Mouse (Mus musculus) kidney, embryonic 14.5 days (tissue): ENCODE results near the gene Nemf. TPM values are rescaled to one million over a fixed set of nuclear protein-coding genes. Genes with fewer than 3 reads are reported as not detected.
A peak's percentile ranks its signal among the peaks of the same experiment; 100 is the strongest.
"Not testable (repeated sequence)": the region's sequence is repeated elsewhere in the genome, so short reads cannot be mapped to it uniquely, and the experiment has no call there.

Experiments used
- ATAC-seq: fragments of 200-750 bp; cut with Nextera tagmentation; 2 replicates; pipeline ENCODE4 v1.8.0; 2017; ENCODE audit warnings: moderate number of reproducible peaks, mild to moderate bottlenecking, moderate TSS enrichment, moderate library complexity; ENCODE audit not compliant: low FRiP score, low TSS enrichment
- H3K27ac ChIP-seq: fragments of 300-500 bp; sonication (generic); 2 replicates; pipeline ENCODE4 v1.5.1; 2014; ENCODE audit warnings: low read depth, mild to moderate bottlenecking, low read length, moderate library complexity, mixed read lengths
- H3K27me3 ChIP-seq: fragments of 300-500 bp; sonication (generic); 2 replicates; pipeline ENCODE4 v1.6.1; 2014; ENCODE audit warnings: mild to moderate bottlenecking, low read length; ENCODE audit not compliant: control insufficient read depth, insufficient read depth
- H3K36me3 ChIP-seq: fragments of 300-500 bp; sonication (generic); 2 replicates; pipeline ENCODE4 v1.6.1; 2014; ENCODE audit warnings: low read length, mixed read lengths; ENCODE audit not compliant: control insufficient read depth, insufficient read depth
- H3K4me1 ChIP-seq: fragments of 300-500 bp; sonication (generic); 2 replicates; pipeline ENCODE4 v1.6.1; 2014; ENCODE audit warnings: low read length, mixed read lengths; ENCODE audit not compliant: control insufficient read depth, insufficient read depth
- H3K4me2 ChIP-seq: fragments of 300-500 bp; sonication (generic); replicated peaks from 2 replicates; pipeline ENCODE4 v1.6.1; 2014; ENCODE audit warnings: low read depth, mild to moderate bottlenecking, low read length
- H3K4me3 ChIP-seq: fragments of 300-500 bp; sonication (generic); 2 replicates; pipeline ENCODE4 v1.5.1; 2014; ENCODE audit warnings: mild to moderate bottlenecking, low read length
- H3K9ac ChIP-seq: fragments of 300-500 bp; sonication (generic); 2 replicates; pipeline ENCODE4 v1.6.1; 2014; ENCODE audit warnings: low read depth, mild to moderate bottlenecking, low read length, moderate library complexity
- H3K9me3 ChIP-seq: fragments of 300-500 bp; sonication (generic); 2 replicates; pipeline ENCODE4 v1.6.1; 2016; ENCODE audit warnings: low read length; ENCODE audit not compliant: control insufficient read depth
- WGBS: fragments of 180-500 bp; shearing (Covaris S2); extraction: QIAGEN DNeasy Blood & Tissue Kit; methylation state at CpG from one replicate; pipeline ENCODE4 v1.1.7; 2014; 5-methylcytosine and 5-hydroxymethylcytosine counted together
- polyA plus RNA-seq: library from polyadenylated mRNA; unstranded; fragments of >200 nt; fragmentation: Nextera tagmentation; extraction: Ambion mirVana; gene quantifications from 2 replicates; pipeline ENCODE4 v1.2.1, GENCODE M21; 2014

Gene Nemf
- polyA plus RNA-seq, 1 experiment from 2014 or later, result 91.4 TPM

DNA sequence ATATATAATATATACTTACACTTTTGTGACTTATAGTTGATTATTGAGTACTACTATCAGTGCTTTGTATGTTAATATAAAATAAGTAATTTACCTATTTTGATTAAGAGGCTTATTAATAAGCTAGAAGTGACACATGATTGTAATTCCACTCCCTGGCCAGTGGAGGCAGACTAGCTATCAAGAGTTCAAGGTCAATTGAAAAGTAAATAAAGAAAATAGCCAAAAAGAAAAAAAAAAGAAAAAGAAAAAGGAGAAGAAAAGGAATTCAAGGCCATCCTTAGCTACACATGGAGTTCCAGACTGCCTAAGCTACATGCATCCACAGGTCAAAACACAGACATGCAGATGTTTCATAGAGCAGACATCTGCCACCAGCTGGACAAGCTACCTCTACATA, 9.5 kb upstream of the Nemf start:
- H3K4me3 ChIP-seq, result no peak overlapping the region
- H3K9me3 ChIP-seq, result no peaks in the 10 kb centered on the region
- H3K36me3 ChIP-seq, result no peaks in the 10 kb centered on the region
- no peak overlapping the region for H3K4me2 ChIP-seq
- no peak overlapping the region for H3K27ac ChIP-seq
- peaks cover 15% of the 10 kb centered on the region; the same call in 1 of the 2 replicates for H3K4me1 ChIP-seq
- no peak overlapping the region for H3K9ac ChIP-seq
- no peaks in the 10 kb centered on the region for H3K27me3 ChIP-seq
- no peak for ATAC-seq

DNA sequence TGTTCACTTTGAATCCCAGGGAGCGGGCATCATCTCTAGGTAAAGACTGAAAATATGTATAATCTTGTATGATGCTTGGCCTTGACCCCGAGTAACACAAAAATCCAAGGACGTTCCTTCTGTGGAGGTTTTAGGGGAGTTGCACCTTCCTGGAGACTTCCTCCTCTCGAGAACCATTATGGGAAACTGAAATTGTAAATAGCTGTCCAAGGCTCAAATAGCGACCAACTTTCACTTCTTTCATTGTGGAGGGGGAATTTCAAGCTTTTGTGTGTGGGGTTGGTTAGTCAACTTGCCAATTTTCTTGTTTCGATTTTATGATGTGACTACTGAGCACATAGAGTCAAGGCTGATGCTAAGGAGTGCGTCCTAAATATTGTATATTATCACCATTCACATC, 8.8 kb upstream of the Nemf start:
- no peak overlapping the region for H3K4me3 ChIP-seq
- H3K9ac ChIP-seq, result no peak overlapping the region
- ATAC-seq, result no peak
- H3K36me3 ChIP-seq, result no peaks in the 10 kb centered on the region
- WGBS, result 79% methylated on average over 7 of the region's 7 CpGs
- no peaks in the 10 kb centered on the region for H3K9me3 ChIP-seq
- no peak overlapping the region for H3K27ac ChIP-seq
- H3K4me2 ChIP-seq, result no peak overlapping the region
- no peaks in the 10 kb centered on the region for H3K27me3 ChIP-seq
- H3K4me1 ChIP-seq, result peaks cover 11% of the 10 kb centered on the region; the same call in 1 of the 2 replicates

DNA sequence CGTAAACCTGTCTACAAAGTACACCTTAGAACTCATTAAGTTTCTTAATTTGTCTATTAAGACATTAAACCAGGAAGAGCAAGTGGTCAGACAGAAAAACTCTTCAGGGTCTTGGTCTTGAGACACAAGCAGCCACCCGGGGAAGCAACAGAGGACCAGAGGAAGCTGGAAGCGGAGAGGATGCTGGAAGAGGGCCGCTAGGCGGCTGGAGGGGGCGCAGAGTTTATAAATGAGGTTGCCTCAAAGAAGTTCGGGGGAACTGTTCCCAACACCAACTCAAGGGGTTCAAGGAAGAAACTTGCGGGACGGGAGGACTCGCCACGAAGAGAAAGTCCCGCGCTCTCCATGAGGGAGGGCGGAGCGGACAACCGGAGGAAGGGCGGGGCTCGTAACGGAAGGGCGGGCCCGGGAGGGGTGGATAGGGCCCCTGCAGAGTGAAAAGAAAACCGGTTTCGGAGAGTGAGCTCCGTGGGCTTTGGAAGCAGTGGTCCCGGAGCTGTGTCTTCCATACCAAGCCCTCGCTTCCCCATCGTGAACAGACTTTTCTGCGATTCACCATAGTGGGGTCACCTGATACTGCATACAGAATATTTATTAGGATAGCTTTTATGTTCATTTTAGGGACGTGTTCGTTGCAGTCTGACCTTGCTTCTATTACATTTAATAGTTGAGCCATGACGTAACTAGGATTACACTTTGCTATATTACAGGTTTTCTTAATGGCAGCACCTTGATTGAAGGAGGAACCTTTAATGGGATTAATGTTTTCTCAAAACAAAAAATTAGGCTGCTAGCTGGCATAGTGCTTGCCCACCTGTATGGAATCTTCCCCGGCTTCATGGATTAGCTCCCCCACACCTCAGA, 7.2 kb upstream of the Nemf start:
- Histone ChIP-seq H3K9me3 (no peaks in the 10 kb centered on the region), H3K4me3 (peak overlapping the region; percentile 39), H3K9ac (peak overlapping the region; percentile 42), H3K36me3 (no peaks in the 10 kb centered on the region), H3K4me2 (peak overlapping the region; percentile 55), H3K4me1 (peaks cover 10% of the 10 kb centered on the region; the same call in 1 of the 2 replicates), H3K27ac (peak overlapping the region; percentile 8; the same call in 1 of the 2 replicates), H3K27me3 (no peaks in the 10 kb centered on the region)
- ATAC-seq, result peak; percentile 48; the same call in 1 of the 2 replicates
- WGBS, result 4% methylated on average over 31 of the region's 32 CpGs

DNA sequence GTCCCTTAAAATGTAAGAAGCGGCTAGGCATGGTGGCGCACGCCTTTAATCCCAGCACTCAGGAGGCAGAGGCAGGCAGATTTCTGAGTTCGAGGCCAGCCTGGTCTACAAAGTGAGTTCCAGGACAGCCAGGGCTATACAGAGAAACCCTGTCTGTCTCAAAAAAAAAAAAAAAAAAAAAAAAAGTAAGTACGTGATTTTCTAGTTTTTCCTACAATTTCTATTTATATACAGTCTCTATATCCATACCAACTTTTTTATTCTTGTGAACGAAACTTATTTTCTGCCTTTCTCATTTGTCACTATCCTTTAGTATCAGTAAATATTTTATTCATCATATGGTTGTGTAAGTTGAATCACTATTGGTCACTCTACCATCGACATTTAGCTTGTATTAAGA, 6.1 kb upstream of the Nemf start:
- H3K36me3 ChIP-seq, H3K27me3 ChIP-seq, H3K4me2 ChIP-seq, H3K27ac ChIP-seq, H3K9me3 ChIP-seq, H3K9ac ChIP-seq, H3K4me3 ChIP-seq, H3K4me1 ChIP-seq, ATAC-seq: not testable (repeated sequence)
- WGBS, result 94% methylated on average over 7 of the region's 7 CpGs

DNA sequence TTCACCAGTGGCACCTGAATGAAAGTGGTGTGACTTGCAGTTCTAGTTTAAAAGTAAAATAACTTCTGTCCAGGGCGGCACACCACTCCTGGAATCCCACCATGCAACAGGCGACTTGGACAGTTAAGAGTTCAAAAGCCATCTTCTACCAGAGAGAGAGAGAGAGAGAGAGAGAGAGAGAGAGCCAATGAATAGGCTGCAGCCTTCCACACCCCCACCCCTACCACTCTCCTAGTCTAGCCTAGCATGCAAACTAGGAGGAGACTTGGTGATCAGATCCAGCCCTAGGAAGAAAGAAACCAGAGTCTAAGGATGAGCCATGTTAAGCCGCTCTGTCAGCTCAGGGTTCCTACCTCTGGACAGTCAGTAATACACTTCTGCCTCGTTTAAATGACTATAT, 5.4 kb upstream of the Nemf start:
- WGBS, result 54% methylated on average over 4 of the region's 4 CpGs
- Histone ChIP-seq H3K4me1 (peaks cover 10% of the 10 kb centered on the region; the same call in 1 of the 2 replicates), H3K27ac (no peak overlapping the region; the same call in 1 of the 2 replicates), H3K4me2 (peak overlapping the region; percentile 76), H3K4me3 (peak overlapping the region; percentile 60; the same call in 1 of the 2 replicates), H3K27me3 (no peaks in the 10 kb centered on the region), H3K9ac (no peak overlapping the region), H3K9me3 (no peaks in the 10 kb centered on the region), H3K36me3 (no peaks in the 10 kb centered on the region)
- no peak for ATAC-seq

DNA sequence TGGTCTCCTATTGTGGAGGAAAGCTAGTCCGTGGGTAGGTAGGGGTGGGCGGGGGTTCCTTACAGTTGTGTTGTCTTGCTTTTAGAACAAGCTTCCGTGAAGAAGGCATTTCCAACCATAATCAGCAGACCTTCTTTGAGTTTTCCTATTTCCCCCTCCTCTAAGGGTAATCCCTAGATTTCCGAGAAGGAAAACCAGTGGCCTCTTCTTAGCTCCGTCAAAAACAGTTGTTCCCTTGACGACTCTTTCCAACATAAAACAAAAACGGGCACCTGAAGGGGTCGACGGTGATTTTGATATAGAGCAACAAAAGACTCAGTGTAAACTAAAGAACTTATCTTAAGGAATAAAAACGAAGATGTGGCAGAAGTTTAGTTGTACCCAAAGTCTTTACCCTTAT, 5.0 kb upstream of the Nemf start:
- ATAC-seq, result no peak
- H3K4me2 ChIP-seq, result peak overlapping the region; percentile 76
- H3K4me1 ChIP-seq, result peaks cover 10% of the 10 kb centered on the region; the same call in 1 of the 2 replicates
- peak overlapping the region; percentile 96 for H3K27ac ChIP-seq
- H3K36me3 ChIP-seq, result no peaks in the 10 kb centered on the region
- no peaks in the 10 kb centered on the region for H3K9me3 ChIP-seq
- no peaks in the 10 kb centered on the region for H3K27me3 ChIP-seq
- H3K9ac ChIP-seq, result peak overlapping the region; percentile 69
- peak overlapping the region; percentile 60 for H3K4me3 ChIP-seq
- WGBS, result 5% methylated on average over 10 of the region's 10 CpGs

DNA sequence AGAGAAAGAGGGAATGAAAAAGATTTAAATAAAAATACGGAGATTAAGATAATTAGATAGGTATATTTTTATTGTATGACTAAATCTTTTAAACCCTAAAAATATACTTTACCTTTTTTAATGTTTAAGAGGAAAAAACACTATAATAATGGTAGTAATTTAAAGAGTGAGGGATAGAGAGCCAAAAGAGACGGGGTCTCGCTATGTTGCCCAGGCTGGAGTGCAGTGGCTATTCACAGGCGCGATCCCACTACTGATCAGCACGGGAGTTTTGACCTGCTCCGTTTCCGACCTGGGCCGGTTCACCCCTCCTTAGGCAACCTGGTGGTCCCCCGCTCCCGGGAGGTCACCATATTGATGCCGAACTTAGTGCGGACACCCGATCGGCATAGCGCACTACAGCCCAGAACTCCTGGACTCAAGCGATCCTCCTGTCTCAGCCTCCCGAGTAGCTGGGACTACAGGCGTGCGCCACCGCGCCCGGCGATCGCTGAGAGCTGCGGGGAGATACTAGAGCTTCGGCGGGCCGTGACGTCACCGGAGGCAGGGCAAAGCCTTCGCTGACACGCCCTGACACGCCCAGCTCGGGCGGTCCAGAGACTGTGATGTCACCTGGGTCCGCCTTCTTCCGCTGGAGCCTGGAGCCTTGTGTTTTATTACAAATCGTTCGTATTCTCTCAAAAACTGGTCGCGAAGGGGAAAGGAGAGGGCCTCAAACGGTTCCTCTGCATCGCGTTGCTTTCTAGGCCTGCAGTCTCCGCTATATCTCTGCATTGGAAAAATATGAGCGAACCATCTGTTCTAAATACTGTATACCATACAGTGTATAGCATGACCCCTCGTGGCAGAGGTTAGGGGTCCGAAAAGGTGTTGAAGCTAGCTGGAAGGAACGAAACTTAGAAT, 4.3 kb upstream of the Nemf start:
- not testable (repeated sequence) for H3K27me3 ChIP-seq, H3K36me3 ChIP-seq, H3K4me1 ChIP-seq, H3K9me3 ChIP-seq
- H3K4me3 ChIP-seq, result peak overlapping the region; percentile 60
- peak overlapping the region; percentile 96 for H3K27ac ChIP-seq
- H3K4me2 ChIP-seq, result peak overlapping the region; percentile 76
- under 1% methylated on average over 38 of the region's 50 CpGs for WGBS
- ATAC-seq, result peak; percentile 96
- peak overlapping the region; percentile 69 for H3K9ac ChIP-seq

DNA sequence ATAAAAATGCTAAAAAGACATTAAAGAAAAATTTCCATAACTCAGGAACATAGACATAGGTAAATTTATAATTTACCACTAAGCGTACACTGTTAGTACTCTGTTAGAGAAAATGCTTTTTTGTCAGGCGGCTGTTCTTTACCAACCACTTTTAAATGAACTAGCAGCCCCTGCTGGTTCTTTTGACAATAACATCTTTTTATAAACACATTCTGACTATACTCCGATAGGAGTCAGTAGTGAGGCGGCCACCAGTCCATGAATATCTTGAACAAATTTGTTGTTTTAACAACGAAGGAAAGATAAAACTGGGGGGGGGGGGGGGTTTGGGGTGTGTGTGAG, 3.7 kb upstream of the Nemf start:
- no peaks in the 10 kb centered on the region for H3K36me3 ChIP-seq
- no peak for ATAC-seq
- H3K4me3 ChIP-seq, result no peak overlapping the region
- H3K9ac ChIP-seq, result no peak overlapping the region
- 17% methylated on average over 5 of the region's 5 CpGs for WGBS
- no peak overlapping the region for H3K27ac ChIP-seq
- H3K4me2 ChIP-seq, result no peak overlapping the region
- no peaks in the 10 kb centered on the region for H3K27me3 ChIP-seq
- H3K9me3 ChIP-seq, result no peaks in the 10 kb centered on the region
- H3K4me1 ChIP-seq, result peaks cover 10% of the 10 kb centered on the region; the same call in 1 of the 2 replicates

DNA sequence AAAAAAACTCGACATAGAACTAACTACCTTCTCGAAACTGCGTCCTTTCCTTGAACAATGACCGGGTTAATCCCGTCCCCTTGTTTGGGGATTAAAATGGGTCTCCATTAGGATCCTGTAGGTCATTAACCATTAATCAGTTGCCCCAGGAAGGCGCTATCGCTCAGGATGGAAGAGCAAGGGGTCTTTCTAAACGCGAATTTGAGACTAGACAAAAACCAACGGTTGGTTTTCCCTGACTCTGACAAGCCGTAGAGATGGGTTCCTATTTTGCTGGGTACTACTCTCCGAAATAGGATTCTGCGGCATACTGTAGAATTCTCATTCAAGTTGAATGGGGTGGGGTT, 308 bp upstream of the Nemf start:
- H3K9ac ChIP-seq, result peak overlapping the region; percentile 95; the same call in 1 of the 2 replicates
- peak overlapping the region; percentile 89 for H3K4me3 ChIP-seq
- 7% methylated on average over 13 of the region's 13 CpGs for WGBS
- H3K36me3 ChIP-seq, result peaks cover 24% of the 10 kb centered on the region
- H3K27me3 ChIP-seq, result no peaks in the 10 kb centered on the region
- peak overlapping the region; percentile 60 for H3K4me2 ChIP-seq
- no peaks in the 10 kb centered on the region for H3K9me3 ChIP-seq
- no peak overlapping the region for H3K27ac ChIP-seq
- peaks cover 6% of the 10 kb centered on the region; the same call in 1 of the 2 replicates for H3K4me1 ChIP-seq
- no peak for ATAC-seq
